Mouse (Mus musculus): ENCODE measurements at regions not wholly inside any gene's neighbourhood (a gene's known extent, or its start where the extent isn't known, plus 50 kb on each side); places are given as distances from the start of the nearest gene placed in this dataset.
"Not testable (repeated sequence)": the region's sequence is repeated elsewhere in the genome, so short reads cannot be mapped to it uniquely, and the experiment has no call there.

- peak in 1 of 2 experiments; percentile 4 for DNase-seq (ENCODE audit: extremely low spot score in 1 of 2, low spot score in 1 of 2)
Observed at GRCm38 (mm10) chr12:22156467-22157037, 739.1 kb upstream of the Ywhaq start.

DNA sequence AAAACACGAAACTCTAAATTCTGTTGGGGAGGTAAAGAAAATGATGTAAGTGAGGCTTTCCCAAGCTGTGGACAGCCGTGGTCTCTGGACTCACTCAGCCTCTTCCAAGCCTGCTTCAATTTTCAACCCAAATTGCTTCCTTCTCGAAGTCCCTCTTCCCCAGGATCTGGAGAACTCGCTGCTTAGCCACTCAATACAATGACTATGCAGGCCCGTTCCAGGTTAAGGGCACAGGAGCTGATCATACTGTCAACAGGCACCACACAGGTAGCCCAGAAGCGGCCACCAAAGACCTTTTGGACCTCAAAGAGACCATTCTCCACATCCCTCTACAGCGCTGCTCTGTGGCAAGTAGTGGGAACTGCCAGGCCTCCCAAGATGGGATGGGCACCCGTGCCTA lies 737.9 kb upstream of the Ywhaq start:
- DNase-seq (ENCODE audit: extremely low spot score in 1 of 2, low spot score in 1 of 2), result not testable (repeated sequence)
